Mouse (Mus musculus): Measurements from ENCODE around the gene Frem1.

GRCm38 (mm10) chr4:82861451-82861850 lies 190.7 kb downstream of the Frem1 start:
- TF ChIP-seq SMC3 (IDR thresholded peaks at IDR 0.05; ENCODE audit: low read depth, low read length): no peak
- TF ChIP-seq NELFE (IDR thresholded peaks at IDR 0.05; ENCODE audit: low read depth, low read length): no peak
- no peak for TF ChIP-seq EP300 (IDR thresholded peaks at IDR 0.05; ENCODE audit: low read length)
- TF ChIP-seq UBTF (IDR thresholded peaks at IDR 0.05; ENCODE audit: low read depth, low read length): no peak
- no peak for TF ChIP-seq IRF4 (IDR thresholded peaks at IDR 0.05; ENCODE audit: low read depth, low read length)
- no peak for TF ChIP-seq ZMIZ1 (IDR thresholded peaks at IDR 0.05; ENCODE audit: low read depth, low read length)
- no peak for TF ChIP-seq MAZ (IDR thresholded peaks at IDR 0.05; ENCODE audit: low read depth, low read length)
- no peak for TF ChIP-seq CTCF (conservative IDR thresholded peaks at IDR 0.05 in 1 of 2, IDR thresholded peaks at IDR 0.05 in 1 of 2; ENCODE audit: low read depth in 2 of 2, low read length in 2 of 2)
- TF ChIP-seq ZC3H11A (IDR thresholded peaks at IDR 0.05; ENCODE audit: low read depth, low read length): no peak
- TF ChIP-seq POLR2A (IDR thresholded peaks at IDR 0.05; ENCODE audit: low read depth, low read length): no peak

Measured in CH12.LX (cell line).